Mouse (Mus musculus) liver, embryonic 12.5 days (tissue): ENCODE results near the gene Commd4. TPM values are rescaled to one million over a fixed set of nuclear protein-coding genes. Genes with fewer than 3 reads are reported as not detected.

ENCODE experiments used
- ATAC-seq: fragments of 200-750 bp; cut with Nextera tagmentation; 2 replicates; pipeline ENCODE4 v1.8.0; 2017; ENCODE audit warnings: moderate number of reproducible peaks, mild to moderate bottlenecking, moderate library complexity
- H3K27ac ChIP-seq: fragments of 300-500 bp; sonication (generic); 2 replicates; pipeline ENCODE4 v1.5.1; 2016; ENCODE audit warnings: mild to moderate bottlenecking
- H3K27me3 ChIP-seq: fragments of 300-500 bp; sonication (generic); replicated peaks from 2 replicates; pipeline ENCODE4 v1.6.1; 2016; ENCODE audit warnings: mild to moderate bottlenecking, moderate library complexity
- H3K36me3 ChIP-seq: fragments of 300-500 bp; sonication (generic); 2 replicates; pipeline ENCODE4 v1.6.1; 2016; ENCODE audit warnings: mild to moderate bottlenecking, moderate library complexity
- H3K4me1 ChIP-seq: fragments of 300-500 bp; sonication (generic); 2 replicates; pipeline ENCODE4 v1.6.1; 2016
- H3K4me2 ChIP-seq: fragments of 300-500 bp; sonication (generic); 2 replicates; pipeline ENCODE4 v1.6.1; 2016; ENCODE audit warnings: mild to moderate bottlenecking, moderate library complexity
- H3K4me3 ChIP-seq: fragments of 300-500 bp; sonication (generic); 2 replicates; pipeline ENCODE4 v1.5.1; 2016; ENCODE audit warnings: mild to moderate bottlenecking, moderate library complexity
- H3K9ac ChIP-seq: fragments of 300-500 bp; sonication (generic); 2 replicates; pipeline ENCODE4 v1.6.1; 2016; ENCODE audit warnings: mild to moderate bottlenecking, moderate library complexity
- H3K9me3 ChIP-seq: fragments of 300-500 bp; sonication (generic); replicated peaks from 2 replicates; pipeline ENCODE4 v1.6.1; 2016; ENCODE audit warnings: mild to moderate bottlenecking, moderate library complexity
- WGBS: fragments of 180-500 bp; shearing (Covaris S2); methylation state at CpG from one replicate; pipeline ENCODE4 v1.1.7; 2016; ENCODE audit not compliant: insufficient replicate concordance; 5-methylcytosine and 5-hydroxymethylcytosine counted together
- polyA plus RNA-seq: library from polyadenylated mRNA; unstranded; fragments of >200 nt; fragmentation: Nextera tagmentation; extraction: Ambion mirVana; gene quantifications from 2 replicates; pipeline ENCODE4 v1.2.1, GENCODE M21; 2016

Commd4 gene
- polyA plus RNA-seq, 1 experiment from 2014 or later: 62.8 TPM

DNA sequence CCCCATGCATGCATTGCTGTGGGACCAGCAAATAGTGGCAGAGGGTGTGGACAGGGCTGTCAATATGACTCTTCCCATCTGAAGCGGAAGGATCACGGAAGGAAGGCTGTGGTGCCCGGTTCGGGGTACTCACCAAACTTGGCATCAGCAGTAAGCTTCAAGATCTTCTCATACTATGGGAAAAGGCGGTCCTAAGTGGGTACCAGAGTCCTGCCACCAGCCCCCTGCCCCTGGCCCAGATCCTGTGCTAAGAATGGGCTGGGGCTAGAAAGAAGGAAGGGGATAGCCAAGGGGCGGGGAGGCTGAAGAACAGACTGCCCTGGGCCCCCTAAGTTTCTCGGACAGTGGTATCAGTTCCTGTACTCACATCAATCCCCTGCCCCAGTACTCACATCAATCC lies 1.7 kb downstream of the Commd4 start:
- Histone ChIP-seq H3K9ac (no peak overlapping the region), H3K4me3 (no peak overlapping the region), H3K4me2 (no peak overlapping the region), H3K9me3 (no peaks in the 10 kb centered on the region), H3K27ac (no peak overlapping the region), H3K27me3 (no peaks in the 10 kb centered on the region), H3K4me1 (peaks cover 17% of the 10 kb centered on the region), H3K36me3 (peaks cover 20% of the 10 kb centered on the region)
- no peak for ATAC-seq
- 88% methylated on average over 7 of the region's 7 CpGs for WGBS

DNA sequence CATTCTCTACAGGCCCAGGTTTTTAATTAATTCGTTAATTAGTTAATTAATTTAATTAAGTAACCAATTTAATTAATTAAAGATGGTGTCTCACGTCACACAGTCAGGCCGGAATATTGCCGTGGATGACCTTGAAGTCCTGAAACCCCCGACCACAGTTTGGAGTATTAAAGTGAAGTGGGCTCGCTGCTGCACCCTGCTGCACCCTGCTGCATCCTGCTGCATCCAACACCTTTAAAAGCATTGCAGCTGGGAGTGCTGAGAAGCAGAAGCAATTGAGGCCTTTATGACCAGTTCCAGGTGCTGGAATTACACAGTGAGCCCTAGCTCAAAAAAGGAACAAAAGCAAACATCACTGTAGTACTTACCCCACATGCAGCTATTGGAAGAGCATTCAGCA lies 5.8 kb downstream of the Commd4 start:
- H3K27me3 ChIP-seq: no peaks in the 10 kb centered on the region
- 58% methylated on average over 6 of the region's 6 CpGs for WGBS
- peaks cover 20% of the 10 kb centered on the region for H3K4me1 ChIP-seq
- H3K36me3 ChIP-seq: peaks cover 20% of the 10 kb centered on the region
- H3K4me3 ChIP-seq: no peak overlapping the region
- H3K9me3 ChIP-seq: no peaks in the 10 kb centered on the region
- no peak for ATAC-seq
- no peak overlapping the region for H3K4me2 ChIP-seq
- H3K27ac ChIP-seq: no peak overlapping the region
- H3K9ac ChIP-seq: no peak overlapping the region

DNA sequence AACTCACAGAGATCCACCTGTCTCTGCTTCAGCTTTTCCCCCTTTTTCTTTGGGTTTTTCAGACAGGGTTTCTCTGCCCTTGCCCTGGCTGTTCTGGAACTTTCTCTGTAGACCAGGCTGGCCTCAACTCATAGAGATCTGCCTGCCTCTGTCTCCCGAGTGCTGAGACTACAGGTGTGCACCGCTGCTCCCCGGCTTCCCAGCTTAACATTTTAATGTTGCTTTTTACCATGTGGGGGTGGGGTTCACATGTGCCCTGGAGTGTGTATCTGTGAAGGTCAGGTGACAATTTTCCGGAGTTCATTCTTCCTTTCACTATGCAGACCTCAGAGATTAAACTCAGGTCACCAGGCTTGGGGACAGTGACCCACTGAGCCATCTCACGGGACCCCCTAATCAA lies 7.9 kb downstream of the Commd4 start:
- peaks cover 20% of the 10 kb centered on the region for H3K4me1 ChIP-seq
- H3K4me2 ChIP-seq: no peak overlapping the region
- no peak for ATAC-seq
- H3K36me3 ChIP-seq: peaks cover 9% of the 10 kb centered on the region
- 70% methylated on average over 5 of the region's 5 CpGs for WGBS
- H3K27ac ChIP-seq: no peak overlapping the region
- no peaks in the 10 kb centered on the region for H3K27me3 ChIP-seq
- no peak overlapping the region for H3K4me3 ChIP-seq
- H3K9me3 ChIP-seq: no peaks in the 10 kb centered on the region
- H3K9ac ChIP-seq: no peak overlapping the region

DNA sequence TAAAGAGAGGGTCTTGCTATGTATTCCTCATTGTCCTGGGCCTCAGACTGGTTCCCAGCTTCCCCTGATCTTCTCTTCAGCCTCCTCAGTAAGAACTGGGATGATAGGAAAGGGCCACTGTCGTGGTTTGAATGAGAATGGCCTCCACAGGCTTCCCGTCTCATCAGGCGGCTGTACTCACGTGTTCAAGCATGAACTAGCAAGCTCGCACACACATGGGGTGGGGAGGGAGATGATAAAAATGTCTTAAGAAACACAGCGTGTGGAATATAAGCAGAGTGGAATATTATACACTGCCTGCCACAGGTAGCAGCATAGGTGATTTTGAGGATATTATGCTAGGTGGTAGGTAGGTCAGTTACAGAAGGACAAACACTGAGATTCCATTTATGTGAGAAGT lies 9.1 kb downstream of the Commd4 start:
- Histone ChIP-seq H3K9me3 (no peaks in the 10 kb centered on the region), H3K4me2 (peak overlapping the region; percentile 82), H3K36me3 (no peaks in the 10 kb centered on the region), H3K4me3 (peak overlapping the region; percentile 65; the same call in 1 of the 2 replicates), H3K4me1 (peaks cover 20% of the 10 kb centered on the region), H3K9ac (peak overlapping the region; percentile 71; the same call in 1 of the 2 replicates), H3K27me3 (no peaks in the 10 kb centered on the region), H3K27ac (0 out of 2 replicates have a peak overlapping the region, but pooled peaks have one; percentile 81)
- 69% methylated on average over 6 of the region's 6 CpGs for WGBS
- no peak for ATAC-seq

DNA sequence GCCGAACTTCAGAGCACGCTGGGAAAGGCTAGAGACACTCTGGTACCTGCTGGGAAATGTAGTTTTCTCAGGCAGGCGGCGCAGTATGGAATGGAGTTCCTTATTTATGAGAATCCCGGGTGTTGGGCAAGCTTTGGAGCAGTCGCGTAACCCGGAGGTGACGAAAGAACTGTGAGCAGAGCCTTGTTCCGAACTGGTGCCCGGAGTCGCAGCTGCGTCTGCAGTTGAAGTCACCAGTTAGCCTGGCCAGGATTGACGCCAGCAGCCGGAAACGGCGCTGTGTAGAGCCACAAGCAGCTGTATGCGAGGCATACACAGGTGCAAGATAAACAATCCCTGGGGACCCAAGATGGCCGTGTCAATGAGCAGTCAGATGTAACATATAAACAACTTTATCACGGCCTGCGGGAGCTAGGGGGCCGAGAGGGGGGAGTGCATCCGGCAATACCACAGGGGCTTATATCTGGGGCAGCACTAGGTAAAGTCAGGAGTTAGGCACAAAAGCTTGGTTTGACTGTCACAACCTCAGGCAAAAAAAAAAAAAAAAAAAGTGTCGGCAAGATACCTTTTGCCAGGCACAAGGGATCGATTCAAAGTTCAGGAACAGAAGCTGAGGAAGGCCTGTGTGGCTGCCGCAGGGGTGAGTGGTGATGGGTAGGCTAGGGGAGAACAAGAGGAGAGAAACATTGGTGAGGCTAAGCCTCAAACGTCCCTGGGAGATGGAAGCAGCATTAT lies 9.8 kb downstream of the Commd4 start, which contains the start of gene Neil1:
Neil1 (minus strand) TSS at position 162 of the 735 bp plus-strand sequence.
- H3K4me2 ChIP-seq: peak within 1 kb of the TSS; percentile 82
- H3K36me3 ChIP-seq: no peaks in the 10 kb centered on the region
- 2% methylated on average over 27 of the region's 27 CpGs for WGBS
- no peaks in the 10 kb centered on the region for H3K9me3 ChIP-seq
- H3K27me3 ChIP-seq: no peaks in the 10 kb centered on the region
- peak within 1 kb of the TSS; percentile 81 for H3K27ac ChIP-seq
- peaks cover 20% of the 10 kb centered on the region for H3K4me1 ChIP-seq
- H3K9ac ChIP-seq: peak within 1 kb of the TSS; percentile 71
- H3K4me3 ChIP-seq: peak within 1 kb of the TSS; percentile 65
- peak; percentile 89 for ATAC-seq

DNA sequence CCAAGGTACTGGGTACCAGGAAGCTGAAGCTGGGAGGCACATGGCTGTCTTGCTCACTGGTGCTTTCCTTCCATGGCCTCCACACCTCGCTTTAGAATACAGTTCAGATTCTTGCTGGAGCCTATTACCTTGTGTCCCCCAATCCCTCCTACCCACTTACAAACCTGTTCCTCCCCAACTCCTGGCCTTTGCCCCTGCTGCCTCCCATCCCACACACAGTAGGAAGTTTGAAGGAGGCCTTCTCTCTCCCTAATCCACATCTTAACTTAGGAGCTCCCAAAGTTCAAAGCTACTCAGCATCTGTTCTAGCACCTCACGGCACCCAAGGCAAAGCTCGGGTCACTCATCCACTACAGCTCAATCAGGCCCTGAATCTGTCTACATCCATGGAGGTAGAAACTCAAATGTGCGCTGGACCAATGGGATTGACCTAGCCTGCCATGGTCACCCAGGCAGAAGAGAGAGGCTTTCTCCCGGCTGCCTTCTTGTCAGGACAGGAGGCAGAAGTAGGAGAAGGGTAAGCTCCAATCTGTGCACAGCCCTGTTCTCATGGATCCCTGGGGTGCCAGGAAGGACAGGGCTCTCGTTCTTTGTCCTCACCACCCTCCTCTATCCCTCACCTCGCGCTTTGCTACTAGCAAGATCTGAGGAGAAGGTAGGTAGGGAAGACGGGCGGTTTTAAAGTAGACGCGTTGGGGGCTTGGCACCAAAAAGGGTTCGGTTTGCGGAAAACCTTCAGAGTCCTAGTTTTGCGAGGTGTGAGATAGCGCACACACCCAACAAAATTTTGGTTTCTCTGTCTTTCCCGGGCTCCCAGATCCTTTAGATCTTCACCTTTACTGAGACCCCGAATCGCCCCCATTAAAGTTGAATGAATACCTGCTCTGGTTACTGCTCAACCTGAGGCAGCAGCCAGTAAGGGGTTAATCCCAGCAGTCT lies 10.7 kb downstream of the Commd4 start:
- H3K4me1 ChIP-seq: peaks cover 20% of the 10 kb centered on the region
- no peaks in the 10 kb centered on the region for H3K27me3 ChIP-seq
- WGBS: 12% methylated on average over 19 of the region's 19 CpGs
- peak overlapping the region; percentile 71 for H3K9ac ChIP-seq
- peak overlapping the region; percentile 82 for H3K4me2 ChIP-seq
- ATAC-seq: 0 out of 2 replicates have a peak, but pooled peaks have one; percentile 16
- H3K36me3 ChIP-seq: peaks cover 6% of the 10 kb centered on the region
- peak overlapping the region; percentile 81 for H3K27ac ChIP-seq
- peak overlapping the region; percentile 65 for H3K4me3 ChIP-seq
- H3K9me3 ChIP-seq: no peaks in the 10 kb centered on the region

DNA sequence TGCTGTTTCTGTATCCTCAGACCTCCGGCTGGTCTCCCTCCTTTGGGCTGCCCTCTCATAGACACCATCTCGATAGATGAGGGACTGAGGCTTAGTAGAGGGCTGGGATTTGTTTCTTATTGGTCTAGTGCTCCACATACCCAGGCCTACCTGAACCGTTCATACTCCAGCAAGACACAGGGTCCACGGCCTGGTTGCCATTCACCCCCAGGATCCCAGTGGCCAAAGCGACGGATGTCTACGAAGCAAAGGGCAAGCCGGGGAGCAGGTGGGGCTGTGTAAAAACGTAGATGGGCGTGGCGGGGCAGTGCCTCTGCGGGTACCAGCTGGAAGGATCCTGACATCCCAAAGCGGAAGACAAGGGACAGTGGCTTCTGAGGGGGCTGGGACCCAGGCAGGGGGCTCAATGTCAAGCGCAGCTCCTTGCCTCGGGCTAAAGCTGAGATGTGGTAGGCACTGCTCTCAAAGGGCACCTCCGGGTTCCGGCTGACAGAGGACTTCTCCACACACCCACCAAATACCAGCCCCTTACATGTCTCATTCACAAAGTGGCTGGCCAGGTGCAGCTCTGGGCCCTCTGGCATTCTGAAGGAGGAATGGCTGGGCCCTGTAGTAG lies 11.6 kb downstream of the Commd4 start:
- H3K4me2 ChIP-seq: 0 out of 2 replicates have a peak overlapping the region, but pooled peaks have one; percentile 82

DNA sequence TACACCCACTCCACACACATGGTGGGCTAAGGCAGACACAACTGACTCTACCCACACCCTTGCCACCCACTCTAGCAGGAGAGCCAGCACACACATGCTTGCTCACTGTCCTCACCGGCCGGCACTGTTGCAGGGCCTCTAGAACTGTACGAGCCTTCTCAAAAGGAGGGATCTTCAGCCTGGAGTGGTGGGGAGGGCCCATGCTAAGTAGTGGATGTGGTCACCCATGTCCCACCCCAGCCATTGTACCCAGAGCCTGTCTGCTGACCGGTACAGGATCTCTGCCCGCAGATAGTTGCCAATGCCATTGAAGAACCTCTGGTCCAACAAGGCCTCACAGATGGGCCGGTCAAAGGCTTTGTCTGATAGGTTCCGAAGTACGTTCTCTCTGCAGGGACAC lies 13.3 kb downstream of the Commd4 start:
- no peaks in the 10 kb centered on the region for H3K9me3 ChIP-seq
- H3K36me3 ChIP-seq: peaks cover 33% of the 10 kb centered on the region
- peaks cover 20% of the 10 kb centered on the region for H3K4me1 ChIP-seq
- no peak overlapping the region for H3K4me3 ChIP-seq
- no peak overlapping the region for H3K4me2 ChIP-seq
- 81% methylated on average over 8 of the region's 8 CpGs for WGBS
- no peaks in the 10 kb centered on the region for H3K27me3 ChIP-seq
- no peak overlapping the region for H3K27ac ChIP-seq
- no peak for ATAC-seq
- no peak overlapping the region for H3K9ac ChIP-seq

More for the DNA sequence above, 11.6 kb downstream of the Commd4 start:
- H3K9ac ChIP-seq: no peak overlapping the region
- peaks cover 20% of the 10 kb centered on the region for H3K4me1 ChIP-seq
- H3K4me3 ChIP-seq: no peak overlapping the region
- 78% methylated on average over 17 of the region's 17 CpGs for WGBS
- H3K9me3 ChIP-seq: no peaks in the 10 kb centered on the region
- H3K27ac ChIP-seq: no peak overlapping the region
- no peak for ATAC-seq
- peaks cover 16% of the 10 kb centered on the region for H3K36me3 ChIP-seq
- no peaks in the 10 kb centered on the region for H3K27me3 ChIP-seq

DNA sequence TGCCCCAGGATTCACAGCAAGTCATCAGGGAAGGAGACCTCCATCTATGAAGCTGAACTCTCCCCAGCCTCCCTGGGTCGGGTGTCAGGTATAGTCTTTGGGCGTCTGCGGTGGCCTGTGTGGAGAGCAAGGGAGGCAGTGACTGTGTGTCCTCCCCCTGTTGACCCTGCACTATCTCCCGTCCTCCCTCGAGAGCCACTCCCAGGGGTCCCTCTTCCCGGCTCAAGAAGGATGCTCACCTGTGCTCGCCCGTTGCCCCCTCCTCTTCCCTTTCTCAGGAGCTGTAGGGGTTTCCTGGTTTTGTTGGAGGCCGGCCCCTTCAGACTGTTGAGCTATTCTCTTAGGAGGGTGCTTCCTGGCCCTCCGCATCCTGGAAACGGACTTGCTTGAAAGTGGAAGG lies 14.9 kb downstream of the Commd4 start:
- Histone ChIP-seq H3K9ac (no peak overlapping the region), H3K9me3 (no peaks in the 10 kb centered on the region), H3K4me2 (no peak overlapping the region), H3K4me1 (peaks cover 11% of the 10 kb centered on the region), H3K36me3 (peaks cover 49% of the 10 kb centered on the region), H3K27ac (no peak overlapping the region), H3K4me3 (no peak overlapping the region), H3K27me3 (no peaks in the 10 kb centered on the region)
- no peak for ATAC-seq
- 73% methylated on average over 11 of the region's 11 CpGs for WGBS

DNA sequence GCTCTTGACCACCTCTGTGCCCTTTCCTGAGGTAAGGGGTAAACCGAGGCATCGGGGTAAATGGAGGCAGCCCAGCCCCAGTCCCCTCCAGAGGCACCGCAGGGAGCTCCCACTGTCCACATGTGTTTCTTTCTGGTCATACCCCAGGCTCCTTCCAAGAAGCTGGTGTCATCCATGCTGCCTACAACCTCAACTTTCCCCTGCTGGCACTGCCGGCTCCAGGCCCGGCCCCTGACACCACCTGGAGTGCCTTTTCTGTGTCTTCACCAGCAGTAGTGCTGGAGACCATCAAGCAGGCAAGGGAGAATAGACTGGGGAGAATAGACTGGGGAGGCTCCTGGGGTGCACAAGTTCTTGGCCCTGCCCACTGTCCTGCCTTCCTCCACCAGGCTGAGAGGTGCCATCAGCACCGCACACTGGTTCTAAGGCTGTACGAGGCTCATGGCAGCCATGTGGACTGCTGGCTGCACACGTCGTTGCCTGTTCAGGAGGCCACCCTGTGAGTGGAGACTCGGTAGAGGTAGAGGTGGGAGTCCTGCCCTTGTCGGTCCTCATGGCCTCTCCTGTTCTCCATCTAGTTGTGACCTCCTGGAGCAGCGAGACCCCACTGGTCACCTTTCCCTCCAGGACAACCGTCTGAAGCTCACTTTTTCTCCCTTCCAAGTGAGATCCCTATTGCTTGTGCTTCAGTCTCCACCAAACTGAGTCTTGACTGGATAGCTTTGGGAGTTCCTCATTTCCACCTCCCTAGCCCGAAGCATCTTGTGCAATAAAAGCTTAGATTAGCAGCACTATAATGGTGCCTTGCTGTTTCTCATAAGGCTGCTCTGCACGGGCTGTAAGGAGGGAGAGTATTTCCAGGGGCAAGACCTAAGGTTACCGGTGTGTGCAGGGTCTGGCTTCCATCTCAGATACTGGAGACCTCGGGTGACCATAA lies 16.4 kb downstream of the Commd4 start:
- peaks cover 64% of the 10 kb centered on the region for H3K36me3 ChIP-seq
- H3K27ac ChIP-seq: no peak overlapping the region
- WGBS: 74% methylated on average over 17 of the region's 17 CpGs
- no peak overlapping the region for H3K9ac ChIP-seq
- no peaks in the 10 kb centered on the region for H3K27me3 ChIP-seq
- no peak overlapping the region for H3K4me3 ChIP-seq
- H3K4me2 ChIP-seq: no peak overlapping the region
- no peak for ATAC-seq
- no peaks in the 10 kb centered on the region for H3K4me1 ChIP-seq
- H3K9me3 ChIP-seq: no peaks in the 10 kb centered on the region

DNA sequence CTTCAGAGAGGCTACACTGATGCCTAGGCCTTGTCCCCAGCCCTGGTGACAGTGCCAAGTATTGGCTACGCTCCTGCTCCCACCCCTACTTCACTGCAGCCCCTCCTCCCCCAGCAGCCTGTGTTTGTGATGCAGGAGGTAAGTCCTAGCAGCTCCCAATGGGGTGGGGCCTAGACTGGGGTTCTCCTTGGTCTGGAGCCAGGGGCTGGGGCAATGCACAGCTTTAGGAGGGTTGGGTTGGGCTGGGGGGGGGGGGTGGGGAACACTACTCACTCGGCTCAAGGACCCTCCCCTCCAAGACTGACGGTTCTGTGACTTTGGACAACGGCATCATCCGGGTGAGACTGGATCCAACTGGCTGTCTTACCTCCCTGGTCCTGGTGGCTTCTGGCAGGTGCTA lies 18.6 kb downstream of the Commd4 start:
- no peak; the same call in 1 of the 2 replicates for ATAC-seq
- no peaks in the 10 kb centered on the region for H3K27me3 ChIP-seq
- peaks cover 84% of the 10 kb centered on the region for H3K36me3 ChIP-seq
- H3K4me2 ChIP-seq: no peak overlapping the region
- no peak overlapping the region for H3K9ac ChIP-seq
- no peaks in the 10 kb centered on the region for H3K4me1 ChIP-seq
- 83% methylated on average over 5 of the region's 5 CpGs for WGBS
- no peak overlapping the region for H3K27ac ChIP-seq
- H3K9me3 ChIP-seq: no peaks in the 10 kb centered on the region
- H3K4me3 ChIP-seq: no peak overlapping the region
